Mouse (Mus musculus): ENCODE measurements around the gene Acsm3. TPM values are rescaled to one million over a fixed set of nuclear protein-coding genes. Genes with fewer than 3 reads are reported as not detected.
"Not testable (repeated sequence)": the region's sequence is repeated elsewhere in the genome, so short reads cannot be mapped to it uniquely, and the experiment has no call there.

Gene Acsm3
- polyA plus RNA-seq, 1 experiment from 2014 or later = 10.5 TPM

- Histone ChIP-seq H3K4me2 (replicated peaks; ENCODE audit: low read depth) (no peak overlapping the region), H3K9ac (ENCODE audit: low read length) (no peak overlapping the region), H3K4me3 (ENCODE audit: low read depth, low read length) (no peak overlapping the region), H3K9me3 (ENCODE audit: control insufficient read depth, low read length) (no peaks in the 10 kb centered on the region), H3K27me3 (ENCODE audit: control insufficient read depth, insufficient read depth, low read length) (no peaks in the 10 kb centered on the region), H3K36me3 (ENCODE audit: control insufficient read depth, insufficient read depth, low read length) (no peaks in the 10 kb centered on the region), H3K27ac (replicated peaks) (no peak overlapping the region), H3K4me1 (replicated peaks; ENCODE audit: control insufficient read depth, insufficient read depth) (no peaks in the 10 kb centered on the region)
- DNase-seq (ENCODE audit: low spot score) = no peak
- TF ChIP-seq CTCF (IDR thresholded peaks at IDR 0.05; ENCODE audit: low read depth) (no peak), EP300 (optimal IDR thresholded peaks at IDR 0.05) (no peak)
- 85% methylated on average over 2 of the region's 2 CpGs for WGBS
- ATAC-seq (ENCODE audit: low FRiP score, low TSS enrichment) = no peak
Measured at GRCm38 (mm10) chr7:119738877-119739276, 21.8 kb upstream of the Acsm3 start.

DNA sequence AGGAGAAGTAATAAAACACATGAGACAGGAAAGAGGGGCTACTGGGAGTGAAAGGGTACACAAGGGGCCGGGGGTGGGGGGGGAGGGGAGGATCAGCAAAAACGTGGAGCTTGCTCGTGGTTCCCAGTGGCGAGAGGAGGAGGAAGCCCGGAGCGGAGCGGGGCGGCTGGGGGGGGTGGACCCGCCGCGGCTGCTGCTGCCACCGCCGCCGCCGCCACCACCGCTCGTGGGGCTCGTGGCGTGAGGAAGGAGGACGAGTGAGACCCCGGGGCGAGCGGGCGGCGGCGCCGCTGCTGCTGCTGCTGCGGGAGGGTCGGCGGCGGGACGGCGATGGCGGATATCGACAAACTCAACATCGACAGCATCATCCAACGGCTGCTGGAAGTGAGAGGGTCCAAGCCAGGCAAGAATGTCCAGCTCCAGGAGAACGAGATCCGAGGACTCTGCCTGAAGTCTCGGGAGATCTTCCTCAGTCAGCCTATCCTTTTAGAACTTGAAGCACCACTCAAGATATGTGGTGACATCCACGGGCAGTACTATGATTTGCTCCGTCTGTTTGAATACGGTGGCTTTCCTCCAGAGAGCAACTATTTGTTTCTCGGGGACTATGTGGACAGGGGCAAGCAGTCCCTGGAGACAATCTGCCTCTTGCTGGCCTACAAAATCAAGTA, 20.8 kb upstream of the Acsm3 start:
- 0% methylated on average over 7 of the region's 44 CpGs for WGBS
- Histone ChIP-seq H3K4me2 (replicated peaks; ENCODE audit: low read depth) (peak overlapping the region; percentile 42), H3K4me3 (ENCODE audit: low read depth, low read length) (peak overlapping the region; percentile 21; the same call in 1 of the 2 replicates)
- not testable (repeated sequence) for H3K9me3 ChIP-seq (ENCODE audit: control insufficient read depth, low read length); DNase-seq (ENCODE audit: low spot score); H3K27ac ChIP-seq (replicated peaks); H3K9ac ChIP-seq (ENCODE audit: low read length); H3K27me3 ChIP-seq (ENCODE audit: control insufficient read depth, insufficient read depth, low read length); H3K36me3 ChIP-seq (ENCODE audit: control insufficient read depth, insufficient read depth, low read length); H3K4me1 ChIP-seq (replicated peaks; ENCODE audit: control insufficient read depth, insufficient read depth)
- ATAC-seq (ENCODE audit: low FRiP score, low TSS enrichment) = peak; percentile 47; the same call in 1 of the 2 replicates

DNA sequence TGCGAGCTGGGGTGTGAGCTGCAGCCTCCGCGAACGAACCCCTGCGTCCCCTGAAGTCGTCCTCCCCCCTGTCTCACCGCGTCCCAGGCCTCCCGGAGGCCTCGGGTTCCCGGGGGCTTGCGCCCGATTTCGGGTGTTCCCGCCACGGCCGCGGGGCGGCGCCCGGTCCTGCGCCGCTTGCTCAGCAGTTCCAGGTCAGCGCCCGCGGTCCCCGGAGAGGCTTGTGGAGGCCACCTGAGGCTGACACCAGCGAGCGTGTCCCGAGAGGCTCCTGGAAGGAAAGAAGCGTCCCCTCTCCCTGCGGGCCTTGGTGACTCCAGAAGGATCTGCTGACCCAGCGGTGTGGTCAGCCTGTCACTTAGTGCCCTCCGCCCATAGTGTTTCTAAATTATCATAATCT, 16.4 kb upstream of the Acsm3 start:
- peak; percentile 65 for DNase-seq (ENCODE audit: low spot score)
- Histone ChIP-seq H3K27ac (replicated peaks) (no peak overlapping the region), H3K36me3 (ENCODE audit: control insufficient read depth, insufficient read depth, low read length) (no peaks in the 10 kb centered on the region), H3K9me3 (ENCODE audit: control insufficient read depth, low read length) (no peaks in the 10 kb centered on the region), H3K4me1 (replicated peaks; ENCODE audit: control insufficient read depth, insufficient read depth) (no peaks in the 10 kb centered on the region), H3K4me3 (ENCODE audit: low read depth, low read length) (peak overlapping the region; percentile 12), H3K4me2 (replicated peaks; ENCODE audit: low read depth) (peak overlapping the region; percentile 38), H3K27me3 (ENCODE audit: control insufficient read depth, insufficient read depth, low read length) (no peaks in the 10 kb centered on the region), H3K9ac (ENCODE audit: low read length) (peak overlapping the region; percentile 41; the same call in 1 of the 2 replicates)
- 11% methylated on average over 33 of the region's 34 CpGs for WGBS
- peak; percentile 51; the same call in 1 of the 2 replicates for ATAC-seq (ENCODE audit: low FRiP score, low TSS enrichment)
- TF ChIP-seq CTCF (IDR thresholded peaks at IDR 0.05; ENCODE audit: low read depth) (peak; percentile 62), EP300 (optimal IDR thresholded peaks at IDR 0.05) (no peak)

GRCm38 (mm10) chr7:119745869-119746268, 14.9 kb upstream of the Acsm3 start:
- H3K27ac ChIP-seq (replicated peaks) = no peak overlapping the region
- DNase-seq (ENCODE audit: low spot score) (no peak), ATAC-seq (ENCODE audit: low FRiP score, low TSS enrichment) (no peak)
- H3K36me3 ChIP-seq (ENCODE audit: control insufficient read depth, insufficient read depth, low read length) = no peaks in the 10 kb centered on the region
- 37% methylated on average over 1 of the region's 1 CpGs for WGBS
- no peak overlapping the region for H3K4me3 ChIP-seq (ENCODE audit: low read depth, low read length)
- H3K27me3 ChIP-seq (ENCODE audit: control insufficient read depth, insufficient read depth, low read length) = no peaks in the 10 kb centered on the region
- no peak overlapping the region for H3K4me2 ChIP-seq (replicated peaks; ENCODE audit: low read depth)
- H3K4me1 ChIP-seq (replicated peaks; ENCODE audit: control insufficient read depth, insufficient read depth) = no peaks in the 10 kb centered on the region
- H3K9me3 ChIP-seq (ENCODE audit: control insufficient read depth, low read length) = no peaks in the 10 kb centered on the region
- no peak for TF ChIP-seq EP300 (optimal IDR thresholded peaks at IDR 0.05)
- no peak for TF ChIP-seq CTCF (IDR thresholded peaks at IDR 0.05; ENCODE audit: low read depth)
- H3K9ac ChIP-seq (ENCODE audit: low read length) = no peak overlapping the region

GRCm38 (mm10) chr7:119748761-119749160, 12.0 kb upstream of the Acsm3 start:
- Histone ChIP-seq H3K4me3 (ENCODE audit: low read depth, low read length) (no peak overlapping the region), H3K9ac (ENCODE audit: low read length) (no peak overlapping the region), H3K9me3 (ENCODE audit: control insufficient read depth, low read length) (no peaks in the 10 kb centered on the region), H3K4me1 (replicated peaks; ENCODE audit: control insufficient read depth, insufficient read depth) (no peaks in the 10 kb centered on the region), H3K36me3 (ENCODE audit: control insufficient read depth, insufficient read depth, low read length) (no peaks in the 10 kb centered on the region), H3K27me3 (ENCODE audit: control insufficient read depth, insufficient read depth, low read length) (no peaks in the 10 kb centered on the region), H3K4me2 (replicated peaks; ENCODE audit: low read depth) (no peak overlapping the region), H3K27ac (replicated peaks) (no peak overlapping the region)
- ATAC-seq (ENCODE audit: low FRiP score, low TSS enrichment) (no peak), DNase-seq (ENCODE audit: low spot score) (no peak)
- WGBS = 63% methylated on average over 1 of the region's 2 CpGs
- TF ChIP-seq CTCF (IDR thresholded peaks at IDR 0.05; ENCODE audit: low read depth) = no peak
- no peak for TF ChIP-seq EP300 (optimal IDR thresholded peaks at IDR 0.05)

- ATAC-seq (ENCODE audit: low FRiP score, low TSS enrichment) (no peak), DNase-seq (ENCODE audit: low spot score) (no peak)
- Histone ChIP-seq H3K4me2 (replicated peaks; ENCODE audit: low read depth) (no peak overlapping the region), H3K4me3 (ENCODE audit: low read depth, low read length) (no peak overlapping the region), H3K9ac (ENCODE audit: low read length) (no peak overlapping the region), H3K36me3 (ENCODE audit: control insufficient read depth, insufficient read depth, low read length) (no peaks in the 10 kb centered on the region), H3K4me1 (replicated peaks; ENCODE audit: control insufficient read depth, insufficient read depth) (no peaks in the 10 kb centered on the region), H3K27me3 (ENCODE audit: control insufficient read depth, insufficient read depth, low read length) (no peaks in the 10 kb centered on the region), H3K9me3 (ENCODE audit: control insufficient read depth, low read length) (no peaks in the 10 kb centered on the region), H3K27ac (replicated peaks) (no peak overlapping the region)
- no peak for TF ChIP-seq CTCF (IDR thresholded peaks at IDR 0.05; ENCODE audit: low read depth)
- TF ChIP-seq EP300 (optimal IDR thresholded peaks at IDR 0.05) = no peak
- WGBS = 35% methylated on average over 2 of the region's 2 CpGs
Measured at GRCm38 (mm10) chr7:119749942-119750341, 10.8 kb upstream of the Acsm3 start.
